Mouse (Mus musculus): ENCODE measurements around the gene Ap4s1.

DNA sequence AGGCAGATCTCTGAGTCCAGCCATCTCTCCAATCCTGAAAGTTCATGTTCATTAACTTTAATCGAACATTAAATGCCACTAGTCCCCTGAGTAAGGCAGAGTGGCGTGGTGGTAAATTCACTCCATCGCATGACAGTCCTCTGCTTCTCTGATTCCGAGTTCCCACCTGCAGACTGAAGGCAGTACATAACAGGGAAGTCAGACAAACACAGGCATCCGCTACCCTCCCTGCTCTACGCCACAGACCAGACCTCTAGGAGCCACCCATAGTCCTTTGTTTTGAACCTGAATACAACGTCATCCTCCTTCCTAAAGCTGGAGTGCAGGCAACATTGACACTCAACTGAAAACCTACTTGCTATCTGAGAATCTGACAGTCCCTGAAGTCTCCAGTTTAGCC is 13.7 kb downstream of the Ap4s1 start:
- TF ChIP-seq CHD2 (IDR thresholded peaks at IDR 0.05; ENCODE audit: low read depth, low read length) (no peak), HCFC1 (IDR thresholded peaks at IDR 0.05; ENCODE audit: borderline replicate concordance, insufficient read depth, low read length) (no peak)

Data from ES-E14 (cell line).